Mouse (Mus musculus): Measurements from ENCODE around the gene Kcnc1. TPM values are rescaled to one million over a fixed set of nuclear protein-coding genes. Genes with fewer than 3 reads are reported as not detected.

Gene Kcnc1
- polyA plus RNA-seq, 1 experiment = 0.34 TPM

DNA sequence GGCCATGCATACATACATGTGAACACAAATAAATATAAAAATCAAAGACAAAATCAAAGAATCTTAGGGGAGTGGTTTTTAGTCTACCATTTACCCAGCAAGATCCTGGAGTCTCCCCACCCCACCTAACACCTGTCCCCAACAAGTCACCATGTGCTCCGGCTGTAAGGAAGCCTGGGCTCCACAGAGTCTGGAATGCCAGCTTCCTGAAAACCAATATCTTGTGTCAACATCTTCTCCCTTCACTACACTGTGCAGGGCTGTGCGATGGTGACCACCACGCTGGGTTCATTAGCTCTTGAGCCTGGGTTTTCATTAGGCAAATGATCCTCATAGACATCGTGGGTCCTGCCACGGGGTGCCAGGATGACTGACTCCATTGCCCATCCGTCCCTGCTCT, 87.9 kb downstream of the Kcnc1 start:
- WGBS = 72% methylated on average over 6 of the region's 6 CpGs
- Histone ChIP-seq H3K27ac (ENCODE audit: insufficient read depth, low read depth, low read length) (no peak overlapping the region), H3K27me3 (ENCODE audit: control insufficient read depth, insufficient read depth, low read length) (no peaks in the 10 kb centered on the region), H3K4me3 (ENCODE audit: low read depth, low read length) (no peak overlapping the region), H3K4me1 (ENCODE audit: control insufficient read depth, insufficient read depth, insufficient read length, low read length) (peaks cover 8% of the 10 kb centered on the region; the same call in 1 of the 2 replicates), H3K36me3 (ENCODE audit: control insufficient read depth, insufficient read depth, low read length) (no peaks in the 10 kb centered on the region)
- no peak for TF ChIP-seq POLR2A (IDR thresholded peaks at IDR 0.05; ENCODE audit: low read depth, low read length)
- TF ChIP-seq CTCF (IDR thresholded peaks at IDR 0.05; ENCODE audit: extremely low read depth, insufficient read length, insufficient replicate concordance, low read depth, low read length) = no peak

DNA sequence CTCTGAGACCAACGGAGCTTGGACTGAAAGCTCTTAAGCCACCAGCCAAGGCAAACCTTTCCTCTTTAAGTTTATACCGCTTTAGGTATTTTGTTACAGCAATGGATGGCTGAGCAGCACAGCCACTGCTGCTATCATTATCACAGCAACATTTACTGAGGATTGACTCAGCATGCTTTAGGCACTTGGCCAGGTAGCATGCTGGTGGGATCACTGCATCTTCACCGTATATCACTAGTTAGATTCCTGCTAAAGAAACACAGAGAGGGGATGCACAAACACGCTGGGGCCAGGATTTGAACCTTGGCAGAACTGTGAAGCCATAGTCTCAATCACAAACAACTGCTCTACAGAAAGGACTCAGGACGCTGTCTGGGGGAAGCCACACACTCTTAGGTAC, 90.5 kb downstream of the Kcnc1 start:
- peaks cover 8% of the 10 kb centered on the region; the same call in 1 of the 2 replicates for H3K4me1 ChIP-seq (ENCODE audit: control insufficient read depth, insufficient read depth, insufficient read length, low read length)
- WGBS = 85% methylated on average over 5 of the region's 5 CpGs
- TF ChIP-seq CTCF (IDR thresholded peaks at IDR 0.05; ENCODE audit: extremely low read depth, insufficient read length, insufficient replicate concordance, low read depth, low read length) (no peak), POLR2A (IDR thresholded peaks at IDR 0.05; ENCODE audit: low read depth, low read length) (no peak)
- no peaks in the 10 kb centered on the region for H3K27me3 ChIP-seq (ENCODE audit: control insufficient read depth, insufficient read depth, low read length)
- no peak overlapping the region for H3K27ac ChIP-seq (ENCODE audit: insufficient read depth, low read depth, low read length)
- H3K4me3 ChIP-seq (ENCODE audit: low read depth, low read length) = no peak overlapping the region
- no peaks in the 10 kb centered on the region for H3K36me3 ChIP-seq (ENCODE audit: control insufficient read depth, insufficient read depth, low read length)

DNA sequence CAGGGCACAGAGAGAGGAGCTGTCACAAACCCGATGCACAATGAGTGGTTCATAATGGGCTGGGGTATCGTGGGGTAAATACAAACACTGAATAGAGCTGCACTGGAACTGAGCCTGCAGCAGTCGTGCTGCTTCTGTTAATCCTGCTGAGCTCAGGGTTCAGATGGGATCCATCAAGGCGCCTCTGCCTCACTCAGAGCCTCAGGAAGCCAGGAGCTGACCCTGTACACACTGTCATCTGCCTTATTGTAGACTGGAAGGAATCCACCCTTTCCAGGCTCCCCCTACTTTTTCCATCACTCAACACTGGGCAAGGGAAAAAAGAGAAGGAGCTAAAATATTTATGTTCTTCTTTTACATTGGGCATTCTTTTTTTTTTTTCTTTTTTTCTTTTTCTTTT, 91.1 kb downstream of the Kcnc1 start:
- Histone ChIP-seq H3K4me1 (ENCODE audit: control insufficient read depth, insufficient read depth, insufficient read length, low read length) (peaks cover 3% of the 10 kb centered on the region; the same call in 1 of the 2 replicates), H3K4me3 (ENCODE audit: low read depth, low read length) (no peak overlapping the region), H3K27ac (ENCODE audit: insufficient read depth, low read depth, low read length) (no peak overlapping the region), H3K36me3 (ENCODE audit: control insufficient read depth, insufficient read depth, low read length) (no peaks in the 10 kb centered on the region), H3K27me3 (ENCODE audit: control insufficient read depth, insufficient read depth, low read length) (no peaks in the 10 kb centered on the region)
- TF ChIP-seq POLR2A (IDR thresholded peaks at IDR 0.05; ENCODE audit: low read depth, low read length) (no peak), CTCF (IDR thresholded peaks at IDR 0.05; ENCODE audit: extremely low read depth, insufficient read length, insufficient replicate concordance, low read depth, low read length) (no peak)
- 75% methylated on average over 4 of the region's 4 CpGs for WGBS

Other genes with a start within 250 kb of the Kcnc1 start
- 1.3 and 2.4 TPM in 2 replicates for gene Abcc8, start 216.5 kb upstream of the Kcnc1 start, polyA plus RNA-seq (2012; rRNA removed)
- 34.5 and 105 TPM in 2 replicates for gene Ush1c, start 158.0 kb upstream of the Kcnc1 start, polyA plus RNA-seq (2012; rRNA removed)
- gene Otog, start 155.5 kb upstream of the Kcnc1 start, polyA plus RNA-seq (2012; rRNA removed) = 0.04 TPM in 1 of 2 replicates, not detected in the other
- gene Myod1, start 20.0 kb upstream of the Kcnc1 start, polyA plus RNA-seq (2012; rRNA removed) = not detected in 2 replicates
- 6.2 and 7.5 TPM in 2 replicates for gene Sergef, start 243.3 kb downstream of the Kcnc1 start, polyA plus RNA-seq (2012; rRNA removed)